Mouse (Mus musculus) neutrophil, adult 59 days (primary cell): Measurements from ENCODE around the gene Gm11444. TPM values are rescaled to one million over a fixed set of nuclear protein-coding genes. Genes with fewer than 3 reads are reported as not detected.

Experiments used
- total RNA-seq, 2 experiments: library from RNA; stranded (reverse); gene quantifications; 1 replicate in 1 of 2; 2 replicates in 1 of 2; pipeline ENCODE4 v1.2.4; 2023

Gm11444 gene
- not detected for total RNA-seq

DNA sequence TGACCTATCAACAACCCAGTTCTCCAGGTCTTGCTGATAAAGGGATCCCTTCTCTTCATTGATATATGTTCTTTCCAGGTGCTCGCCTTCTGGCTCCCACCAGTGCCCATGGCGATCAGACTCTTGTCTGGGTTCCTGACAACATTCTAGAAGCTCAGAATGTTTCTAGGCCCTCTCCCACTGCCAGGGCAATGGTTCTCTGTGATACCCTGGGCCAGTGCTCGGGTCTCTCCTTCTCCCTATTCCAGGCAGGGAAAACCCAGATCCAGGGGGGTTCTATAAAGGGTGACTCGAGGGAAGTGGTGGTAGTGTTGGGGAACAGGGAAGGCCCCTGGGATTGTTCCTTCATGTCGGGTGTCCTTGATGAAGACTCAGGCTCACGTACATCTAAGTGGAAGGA, at the start of gene Gm11444:
Gene Gm11444, minus strand, starts transcription at position 101 of the 400 bp plus-strand sequence.

DNA sequence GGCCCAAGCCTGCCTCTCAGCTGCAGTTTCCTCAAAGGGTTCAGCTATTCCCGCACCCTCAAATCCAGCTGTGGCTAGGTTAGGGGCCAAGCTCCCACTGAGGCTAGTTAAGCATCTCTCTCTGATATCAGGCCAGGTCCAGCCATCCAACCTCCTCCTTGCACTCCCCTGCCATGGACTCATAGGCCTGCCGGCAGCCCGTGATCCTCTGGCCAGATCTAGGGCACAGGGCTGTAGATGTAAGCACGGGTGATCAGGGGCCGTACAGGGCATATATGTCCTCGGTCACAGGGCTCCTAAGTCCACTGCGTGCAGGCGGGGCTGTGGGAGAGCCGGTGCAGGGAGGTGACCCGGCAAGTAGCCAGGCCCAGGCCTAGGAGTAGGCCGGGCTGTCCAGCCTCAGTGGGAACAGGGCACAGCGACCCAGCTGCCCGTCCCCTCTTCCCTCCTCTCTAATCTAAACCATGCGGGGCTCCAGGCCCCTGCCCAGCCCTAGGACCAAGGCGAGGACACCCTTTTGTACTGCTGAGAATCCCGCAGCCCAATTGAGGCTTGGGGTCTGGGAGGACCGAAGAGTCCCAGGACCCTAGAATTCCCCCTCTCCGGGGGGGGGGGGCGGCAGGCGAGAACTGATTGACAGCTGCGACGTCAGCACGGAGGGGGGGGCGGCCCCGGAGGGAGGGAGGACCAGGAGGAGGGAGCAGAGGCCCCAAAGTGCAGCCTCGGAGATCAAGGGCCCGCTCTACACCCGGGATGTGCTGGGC, 35.7 kb upstream of the Gm11444 start, which contains the start of gene Tbx4:
Gene Tbx4, plus strand, starts transcription at position 758 of the 764 bp plus-strand sequence.

GRCm38 (mm10) chr11:85832231-85832924, 17.8 kb downstream of the Gm11444 start, which contains the start of gene Tbx2:
Gene Tbx2 (plus strand): TSS chr11:85832551.

Other genes with a start within 250 kb of the Gm11444 start
- under 1 TPM; 0.26 to 0.27 TPM for gene Tbx2, start 17.8 kb downstream of the Gm11444 start, total RNA-seq
- not detected for gene Tbx4, start 36.1 kb upstream of the Gm11444 start, total RNA-seq